Mouse (Mus musculus) forebrain, embryonic 12.5 days (tissue): ENCODE results near the gene Lmod3. TPM values are rescaled to one million over a fixed set of nuclear protein-coding genes. Genes with fewer than 3 reads are reported as not detected.
A peak's percentile ranks its signal among the peaks of the same experiment; 100 is the strongest.

Experiments used
- ATAC-seq: fragments of 200-750 bp; cut with Nextera tagmentation; 2 replicates; pipeline ENCODE4 v1.8.0; 2017; ENCODE audit warnings: moderate TSS enrichment; ENCODE audit not compliant: low FRiP score
- H3K27ac ChIP-seq: fragments of 300-500 bp; sonication (generic); 2 replicates; pipeline ENCODE4 v1.5.1; 2016; ENCODE audit warnings: mild to moderate bottlenecking
- H3K27me3 ChIP-seq: fragments of 300-500 bp; sonication (generic); 2 replicates; pipeline ENCODE4 v1.6.1; 2016; ENCODE audit warnings: mild to moderate bottlenecking
- H3K36me3 ChIP-seq: fragments of 300-500 bp; sonication (generic); replicated peaks from 2 replicates; pipeline ENCODE4 v1.6.1; 2016; ENCODE audit warnings: mild to moderate bottlenecking
- H3K4me1 ChIP-seq: fragments of 300-500 bp; sonication (generic); 2 replicates; pipeline ENCODE4 v1.6.1; 2016
- H3K4me2 ChIP-seq: fragments of 300-500 bp; sonication (generic); 2 replicates; pipeline ENCODE4 v1.6.1; 2016; ENCODE audit warnings: mild to moderate bottlenecking, moderate library complexity
- H3K4me3 ChIP-seq: fragments of 300-500 bp; sonication (generic); replicated peaks from 2 replicates; pipeline ENCODE4 v1.5.1; 2016; ENCODE audit warnings: mild to moderate bottlenecking
- H3K9ac ChIP-seq: fragments of 300-500 bp; sonication (generic); 2 replicates; pipeline ENCODE4 v1.6.1; 2016; ENCODE audit warnings: mild to moderate bottlenecking
- H3K9me3 ChIP-seq: fragments of 300-500 bp; sonication (generic); 2 replicates; pipeline ENCODE4 v1.6.1; 2016
- WGBS: fragments of 180-500 bp; shearing (Covaris S2); methylation state at CpG from one replicate; pipeline ENCODE4 v1.1.7; 2016; 5-methylcytosine and 5-hydroxymethylcytosine counted together
- polyA plus RNA-seq: library from polyadenylated mRNA; unstranded; fragments of >200 nt; fragmentation: Nextera tagmentation; extraction: Ambion mirVana; gene quantifications from 2 replicates; pipeline ENCODE4 v1.2.1, GENCODE M21; 2016

Gene Lmod3
- polyA plus RNA-seq, 1 experiment from 2014 or later: 0.19 TPM

DNA sequence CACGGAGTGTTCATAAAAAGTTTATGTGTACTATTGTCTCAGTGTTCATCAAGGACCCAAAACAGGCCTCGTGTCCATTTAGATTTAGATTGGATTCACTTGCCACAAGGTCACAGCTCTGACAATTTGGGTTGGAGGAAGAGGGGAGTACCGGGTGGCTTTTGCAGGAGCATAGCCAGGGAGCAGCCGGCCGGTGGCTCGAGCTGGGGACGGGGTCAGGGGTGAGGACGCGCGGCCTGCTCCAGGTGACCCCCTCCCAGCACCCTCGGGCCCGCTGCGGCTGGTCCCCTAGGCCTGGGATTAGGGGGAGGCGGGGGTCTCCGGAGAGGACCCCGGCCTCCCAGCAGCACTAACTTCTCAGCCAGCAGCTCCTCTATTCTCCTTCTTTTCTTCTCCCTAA is 47.6 kb downstream of the Lmod3 start:
- WGBS: under 1% methylated on average over 16 of the region's 16 CpGs
- Histone ChIP-seq H3K9me3 (no peaks in the 10 kb centered on the region), H3K4me2 (peak overlapping the region; percentile 63), H3K4me1 (peaks cover 12% of the 10 kb centered on the region), H3K27me3 (no peaks in the 10 kb centered on the region), H3K4me3 (peak overlapping the region; percentile 74), H3K9ac (peak overlapping the region; percentile 90), H3K27ac (peak overlapping the region; percentile 92), H3K36me3 (peaks cover 6% of the 10 kb centered on the region; the same call in 1 of the 2 replicates)
- ATAC-seq: peak; percentile 63

DNA sequence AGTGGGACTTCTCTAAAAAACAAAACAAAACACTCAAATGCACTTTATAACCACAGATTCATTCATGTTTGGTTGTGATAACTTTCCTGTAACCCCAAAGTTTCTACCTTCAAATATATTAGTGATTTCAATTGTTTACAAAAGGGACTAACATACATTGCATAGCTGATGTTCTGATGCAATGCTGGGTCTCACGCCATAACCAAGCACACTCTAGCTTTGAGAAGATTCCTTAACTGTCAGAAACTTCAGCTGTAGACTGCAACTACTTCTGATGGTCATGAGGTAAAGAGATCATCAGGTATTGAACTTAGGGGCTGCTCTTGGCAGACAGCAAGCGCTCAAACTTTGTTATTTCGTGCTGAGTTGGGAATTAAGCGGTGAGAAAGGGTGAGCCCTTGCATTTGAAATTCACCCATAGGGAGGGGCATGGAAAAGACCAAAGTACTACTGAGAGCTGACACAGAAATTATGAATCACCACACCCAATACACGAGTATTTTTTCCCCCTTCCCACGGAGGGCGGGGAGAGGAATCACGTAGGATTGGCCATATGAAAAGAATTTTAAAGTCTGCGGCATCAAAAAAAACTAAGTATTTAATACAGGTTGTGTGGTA is 48.2 kb downstream of the Lmod3 start:
- peak overlapping the region; percentile 74 for H3K4me3 ChIP-seq
- H3K27ac ChIP-seq: no peak overlapping the region
- peak overlapping the region; percentile 63 for H3K4me2 ChIP-seq
- no peaks in the 10 kb centered on the region for H3K27me3 ChIP-seq
- no peaks in the 10 kb centered on the region for H3K9me3 ChIP-seq
- H3K36me3 ChIP-seq: peaks cover 6% of the 10 kb centered on the region; the same call in 1 of the 2 replicates
- H3K4me1 ChIP-seq: peaks cover 12% of the 10 kb centered on the region
- WGBS: 19% methylated on average over 9 of the region's 9 CpGs
- ATAC-seq: no peak
- peak overlapping the region; percentile 90 for H3K9ac ChIP-seq

DNA sequence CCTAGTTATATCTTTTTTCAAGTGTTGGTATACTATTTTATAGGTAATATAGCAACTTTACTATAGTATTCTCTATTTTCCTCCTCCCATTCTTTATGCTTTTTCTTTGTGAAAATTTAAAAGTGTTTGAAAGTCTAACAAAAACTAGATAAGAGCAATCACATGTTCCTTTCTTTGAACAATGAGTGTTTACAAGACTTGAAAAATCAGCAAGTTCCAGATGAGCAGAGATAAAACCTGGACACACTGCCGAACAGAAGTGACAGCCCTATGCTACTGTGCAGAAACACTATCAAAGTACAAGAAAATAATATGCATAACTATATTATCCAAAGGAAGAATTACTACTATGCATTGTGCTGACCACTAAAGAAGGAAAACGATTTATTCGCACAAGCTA is 50.1 kb downstream of the Lmod3 start:
- no peak overlapping the region for H3K27ac ChIP-seq
- peaks cover 12% of the 10 kb centered on the region for H3K4me1 ChIP-seq
- H3K36me3 ChIP-seq: peaks cover 15% of the 10 kb centered on the region
- no peak for ATAC-seq
- H3K9me3 ChIP-seq: no peaks in the 10 kb centered on the region
- no peak overlapping the region for H3K4me3 ChIP-seq
- no peak overlapping the region for H3K4me2 ChIP-seq
- 95% methylated on average over 3 of the region's 3 CpGs for WGBS
- no peak overlapping the region for H3K9ac ChIP-seq
- H3K27me3 ChIP-seq: no peaks in the 10 kb centered on the region

DNA sequence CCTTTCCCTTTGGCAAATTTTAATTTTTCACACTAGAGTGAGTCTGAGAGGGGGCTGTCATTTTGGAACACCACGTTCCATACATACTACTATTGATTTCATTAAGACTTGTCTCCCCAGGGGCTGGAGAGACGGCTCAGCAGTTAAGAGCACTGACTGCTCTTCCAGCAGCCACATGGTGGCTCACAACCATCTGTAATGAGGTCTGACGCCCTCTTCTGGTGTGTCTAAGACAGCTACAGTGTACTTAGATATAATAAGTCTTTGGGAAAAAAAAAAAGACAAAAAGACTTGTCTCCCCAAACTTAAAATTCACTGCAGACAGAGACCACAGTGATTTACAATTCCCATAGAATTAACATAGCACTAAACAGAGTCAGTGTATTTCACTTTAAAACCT is 52.1 kb downstream of the Lmod3 start:
- Histone ChIP-seq H3K4me1 (peaks cover 12% of the 10 kb centered on the region), H3K4me2 (no peak overlapping the region), H3K9ac (no peak overlapping the region), H3K9me3 (no peaks in the 10 kb centered on the region), H3K27me3 (no peaks in the 10 kb centered on the region), H3K27ac (no peak overlapping the region), H3K4me3 (no peak overlapping the region), H3K36me3 (peaks cover 35% of the 10 kb centered on the region)
- no peak for ATAC-seq
- WGBS: 56% methylated on average over 3 of the region's 3 CpGs

Other genes starting within 250 kb of the Lmod3 start
- 0.65 and 0.70 TPM in 2 replicates for gene Fam19a4, start 192.3 kb downstream of the Lmod3 start, polyA plus RNA-seq
- 8.0 and 8.1 TPM in 2 replicates for gene Eogt, start 103.6 kb downstream of the Lmod3 start, polyA plus RNA-seq
- gene Tmf1, start 73.6 kb downstream of the Lmod3 start, polyA plus RNA-seq: 30.5 and 33.5 TPM in 2 replicates
- 94.7 and 95.1 TPM in 2 replicates for gene Uba3, start 47.1 kb downstream of the Lmod3 start, polyA plus RNA-seq
- 61.4 and 65.3 TPM in 2 replicates for gene Arl6ip5, start 42.1 kb downstream of the Lmod3 start, polyA plus RNA-seq